Mouse (Mus musculus) myocyte (in vitro differentiated cells): ENCODE measurements around the gene Nectin1. TPM values are rescaled to one million over a fixed set of nuclear protein-coding genes. Genes with fewer than 3 reads are reported as not detected.
A peak's percentile ranks its signal among the peaks of the same experiment; 100 is the strongest.

Experiments
- H3K27me3 ChIP-seq: one replicate; pipeline ENCODE4 v1.6.1; 2011; ENCODE audit not compliant: control insufficient read depth, insufficient read depth, insufficient read length
- H3K36me3 ChIP-seq: one replicate; pipeline ENCODE4 v1.6.1; 2011; ENCODE audit not compliant: control insufficient read depth, insufficient read depth
- H3K4me2 ChIP-seq: one replicate; pipeline ENCODE4 v1.6.1; 2011; ENCODE audit warnings: low read depth, control low read depth
- H3K4me3 ChIP-seq: one replicate; pipeline ENCODE4 v1.5.1; 2011; ENCODE audit warnings: mild to moderate bottlenecking, control low read depth, moderate library complexity
- H3K79me2 ChIP-seq: one replicate; pipeline ENCODE4 v1.6.1; 2011; ENCODE audit not compliant: control insufficient read depth, insufficient read depth
- H3ac ChIP-seq: one replicate; pipeline ENCODE4 v1.6.1; 2011; ENCODE audit not compliant: control insufficient read depth, insufficient read length
- CEBPB ChIP-seq: IDR thresholded peaks from 2 replicates; pipeline ENCODE4 v1.6.1; 2011; ENCODE audit warnings: mild to moderate bottlenecking, moderate library complexity; ENCODE audit not compliant: poor library complexity, insufficient read depth, severe bottlenecking
- E2F4 ChIP-seq: IDR thresholded peaks from one replicate; pipeline ENCODE4 v1.6.1; 2011; ENCODE audit warnings: mild to moderate bottlenecking, control low read depth, moderate library complexity; ENCODE audit not compliant: insufficient read depth
- MAX ChIP-seq: IDR thresholded peaks from one replicate; pipeline ENCODE4 v1.6.1; 2011; ENCODE audit warnings: low read depth, mild to moderate bottlenecking, control low read depth
- MYOD1 ChIP-seq, 3 experiments: IDR thresholded peaks; one replicate each; pipeline ENCODE4 v1.6.1; 2011; ENCODE audit warnings: control low read depth in 2 of 3, low read depth in 2 of 3, mild to moderate bottlenecking in 2 of 3, moderate library complexity in 1 of 3; ENCODE audit not compliant: insufficient read length in 2 of 3, control insufficient read depth in 1 of 3
- MYOG ChIP-seq, 3 experiments: IDR thresholded peaks; one replicate each; pipeline ENCODE4 v1.6.1; 2011; ENCODE audit warnings: control low read depth in 2 of 3, low read depth in 2 of 3, mild to moderate bottlenecking in 2 of 3; ENCODE audit not compliant: insufficient read length in 2 of 3, control insufficient read depth in 1 of 3, insufficient read depth in 1 of 3
- POLR2A ChIP-seq: IDR thresholded peaks from one replicate; pipeline ENCODE4 v1.6.1; 2011; ENCODE audit warnings: low read depth, mild to moderate bottlenecking, control low read depth, moderate library complexity; ENCODE audit not compliant: insufficient read length
- POLR2AphosphoS2 ChIP-seq: IDR thresholded peaks from one replicate; pipeline ENCODE4 v1.6.1; 2011; ENCODE audit warnings: low read depth, control low read depth; ENCODE audit not compliant: insufficient read length
- REST ChIP-seq: IDR thresholded peaks from one replicate; pipeline ENCODE4 v1.6.1; 2011; ENCODE audit warnings: mild to moderate bottlenecking, control low read depth, moderate library complexity; ENCODE audit not compliant: insufficient read depth, insufficient read length
- SRF ChIP-seq: IDR thresholded peaks from one replicate; pipeline ENCODE4 v1.6.1; 2011; ENCODE audit warnings: low read depth; ENCODE audit not compliant: control insufficient read depth, insufficient read length
- TCF12 ChIP-seq: IDR thresholded peaks from one replicate; pipeline ENCODE4 v1.6.1; 2011; ENCODE audit warnings: mild to moderate bottlenecking, control low read depth; ENCODE audit not compliant: poor library complexity, insufficient read depth, severe bottlenecking
- TCF3 ChIP-seq: IDR thresholded peaks from one replicate; pipeline ENCODE4 v1.6.1; 2011; ENCODE audit warnings: low read depth, control low read depth; ENCODE audit not compliant: insufficient read length
- USF1 ChIP-seq: IDR thresholded peaks from one replicate; pipeline ENCODE4 v1.6.1; 2011; ENCODE audit warnings: low read depth, mild to moderate bottlenecking, control low read depth, moderate library complexity
- polyA plus RNA-seq: library from polyadenylated mRNA; unstranded; fragments of >200 nt; fragmentation: generic; extraction: Trizol; gene quantifications from one replicate; pipeline ENCODE4 v1.2.1, GENCODE M21; 2012; ENCODE audit warnings: missing spikeins

The Nectin1 gene
- polyA plus RNA-seq, 1 experiment, result 2.2 TPM

GRCm38 (mm10) chr9:43847861-43848260 is 104.1 kb downstream of the Nectin1 start:
- H3K27me3 ChIP-seq, result peaks cover 11% of the 10 kb centered on the region

GRCm38 (mm10) chr9:43850281-43850680 is 106.5 kb downstream of the Nectin1 start:
- H3K4me2 ChIP-seq, result no peak overlapping the region
- peaks cover 4% of the 10 kb centered on the region for H3K27me3 ChIP-seq
- no peaks in the 10 kb centered on the region for H3K36me3 ChIP-seq
- no peak overlapping the region for H3ac ChIP-seq
- H3K4me3 ChIP-seq, result no peak overlapping the region
- H3K79me2 ChIP-seq, result no peaks in the 10 kb centered on the region
- TF ChIP-seq MAX, result no peak

More at GRCm38 (mm10) chr9:43847861-43848260, 104.1 kb downstream of the Nectin1 start:
- no peak for TF ChIP-seq SRF
- TF ChIP-seq MYOD1 (IDR thresholded peaks at IDR 0.05; ENCODE audit: control insufficient read depth in 1 of 3, insufficient read length in 2 of 3, low read depth in 2 of 3), result peak in 1 of 3 experiments; percentile 17
- H3K79me2 ChIP-seq, result no peaks in the 10 kb centered on the region
- H3K36me3 ChIP-seq, result no peaks in the 10 kb centered on the region
- no peak overlapping the region for H3ac ChIP-seq
- H3K4me2 ChIP-seq, result no peak overlapping the region
- H3K4me3 ChIP-seq, result no peak overlapping the region

- TF ChIP-seq REST (no peak), POLR2A (no peak), MYOG (IDR thresholded peaks at IDR 0.05; ENCODE audit: control insufficient read depth in 1 of 3, insufficient read depth in 1 of 3, insufficient read length in 2 of 3, low read depth in 2 of 3) (no peak), MYOD1 (IDR thresholded peaks at IDR 0.05; ENCODE audit: control insufficient read depth in 1 of 3, insufficient read length in 2 of 3, low read depth in 2 of 3) (no peak), SRF (no peak), MAX (no peak), E2F4 (no peak), TCF3 (no peak), TCF12 (no peak), USF1 (no peak), CEBPB (no peak), POLR2AphosphoS2 (no peak)
- Histone ChIP-seq H3K79me2 (no peaks in the 10 kb centered on the region), H3K27me3 (no peaks in the 10 kb centered on the region)
Observed at GRCm38 (mm10) chr9:43851154-43851553, 107.4 kb downstream of the Nectin1 start.

DNA sequence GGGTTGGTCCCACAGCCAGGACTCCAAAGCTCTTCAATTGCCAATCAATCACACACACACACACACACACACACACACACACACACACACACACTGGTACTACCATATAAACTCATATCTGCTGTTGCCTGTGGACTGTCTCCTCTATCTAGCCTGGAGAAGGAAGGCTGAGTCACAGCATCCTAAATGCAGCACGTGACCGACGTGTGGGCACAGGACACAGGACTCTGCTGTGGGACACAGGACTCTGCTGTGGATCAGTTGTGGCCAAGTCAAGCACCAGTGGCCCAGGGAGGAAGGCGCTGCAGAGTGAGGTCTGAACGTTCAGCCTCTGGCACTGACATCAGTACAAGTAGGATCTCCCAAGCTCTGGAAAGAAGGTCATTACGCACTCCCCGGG is 112.1 kb downstream of the Nectin1 start:
- Histone ChIP-seq H3K79me2 (no peaks in the 10 kb centered on the region), H3K36me3 (no peaks in the 10 kb centered on the region), H3K4me3 (no peak overlapping the region), H3ac (no peak overlapping the region), H3K4me2 (no peak overlapping the region), H3K27me3 (no peaks in the 10 kb centered on the region)
- TF ChIP-seq USF1, result peak; percentile 79
- TF ChIP-seq POLR2AphosphoS2, result no peak

More at GRCm38 (mm10) chr9:43851154-43851553, 107.4 kb downstream of the Nectin1 start:
- Histone ChIP-seq H3K36me3 (no peaks in the 10 kb centered on the region), H3ac (no peak overlapping the region), H3K4me3 (no peak overlapping the region), H3K4me2 (no peak overlapping the region)
